Mouse (Mus musculus) frontal cortex, adult (tissue): Measurements from ENCODE around the gene Map3k11.
"Not testable (repeated sequence)": the region's sequence is repeated elsewhere in the genome, so short reads cannot be mapped to it uniquely, and the experiment has no call there.

Source experiments
- ATAC-seq: cut with Nextera tagmentation; 2 replicates; pipeline ENCODE4 v1.9.2; 2017; ENCODE audit warnings: mild to moderate bottlenecking, moderate library complexity, mixed read lengths; ENCODE audit not compliant: low TSS enrichment

Gene Map3k11

DNA sequence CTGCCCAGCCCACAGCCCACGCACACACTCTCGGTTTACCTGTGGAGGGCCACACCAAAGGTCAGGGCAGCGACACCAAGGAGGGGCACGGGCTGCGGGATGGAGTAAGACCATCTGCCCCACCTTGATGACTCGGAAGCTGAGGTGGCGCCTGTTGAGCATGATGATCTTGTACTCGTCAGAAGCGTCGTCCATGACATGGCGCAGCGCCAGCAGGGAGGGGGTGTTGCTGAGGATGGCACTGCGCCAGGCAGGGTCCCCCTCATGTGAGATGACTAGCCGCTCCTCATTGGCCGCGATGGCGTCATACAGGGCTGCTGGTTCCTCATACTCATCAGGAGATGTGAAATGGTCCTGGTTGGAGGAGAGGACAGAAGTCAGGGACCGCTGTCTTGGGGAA lies 22.2 kb upstream of the Map3k11 start:
- no peak for ATAC-seq

DNA sequence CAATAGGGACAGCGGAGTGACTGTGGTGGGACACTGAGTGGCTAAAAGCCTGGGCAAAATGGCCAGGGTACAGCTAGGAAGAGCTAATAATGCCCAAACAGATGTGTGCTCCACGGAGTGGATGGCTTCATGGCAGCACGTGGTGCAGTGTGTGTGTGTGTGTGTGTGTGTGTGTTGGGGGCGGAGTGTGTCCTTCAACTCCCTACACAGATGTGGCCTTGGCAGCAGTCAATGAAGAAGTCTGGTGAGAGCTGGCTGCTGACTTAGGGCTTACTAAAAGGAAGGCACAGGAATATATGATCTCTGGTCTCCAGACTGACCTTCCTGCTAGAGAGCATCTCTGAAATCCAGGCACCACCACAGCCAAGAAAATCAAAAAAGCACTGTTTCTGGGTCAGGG lies 20.2 kb upstream of the Map3k11 start:
- no peak for ATAC-seq

DNA sequence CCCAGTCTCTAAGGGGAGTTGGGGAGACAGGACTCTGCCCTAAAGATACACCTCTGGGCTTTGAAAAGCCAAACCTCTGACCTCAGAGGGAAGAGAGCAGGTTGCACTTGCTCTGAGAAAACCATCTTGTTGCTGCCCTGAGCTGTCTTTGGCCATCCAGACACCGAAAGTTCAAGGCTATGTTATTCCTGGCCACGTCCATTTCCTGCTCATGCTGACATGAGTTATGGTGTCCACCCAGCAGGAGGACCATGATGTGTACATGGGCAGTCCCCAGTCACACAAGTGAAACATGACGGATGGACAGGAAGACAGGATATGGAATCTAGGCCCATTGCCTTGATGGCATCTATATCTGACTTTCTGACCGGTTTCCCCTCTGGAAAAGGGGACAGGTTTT lies 8.1 kb upstream of the Map3k11 start:
- ATAC-seq, result no peak

DNA sequence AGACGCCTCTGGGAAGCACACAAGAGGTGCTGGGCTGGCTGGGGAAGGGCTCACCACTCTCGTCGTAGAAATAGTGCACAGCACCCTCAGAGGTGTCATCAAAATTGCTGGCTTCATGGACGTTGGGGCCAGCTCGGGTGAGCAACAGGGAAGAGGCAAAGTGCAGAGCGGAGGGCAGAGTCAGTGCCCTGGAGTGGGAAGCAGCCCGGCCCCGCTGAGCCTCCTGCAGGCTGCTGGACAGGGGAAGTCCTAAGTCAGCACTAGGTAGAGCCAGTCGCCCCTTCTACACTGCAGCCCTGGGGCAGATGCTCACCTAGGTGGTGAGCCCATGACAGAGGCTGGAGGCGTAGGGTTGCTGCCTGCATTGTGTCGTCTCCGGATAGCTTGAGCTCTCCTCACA lies 4.3 kb upstream of the Map3k11 start:
- ATAC-seq, result no peak

DNA sequence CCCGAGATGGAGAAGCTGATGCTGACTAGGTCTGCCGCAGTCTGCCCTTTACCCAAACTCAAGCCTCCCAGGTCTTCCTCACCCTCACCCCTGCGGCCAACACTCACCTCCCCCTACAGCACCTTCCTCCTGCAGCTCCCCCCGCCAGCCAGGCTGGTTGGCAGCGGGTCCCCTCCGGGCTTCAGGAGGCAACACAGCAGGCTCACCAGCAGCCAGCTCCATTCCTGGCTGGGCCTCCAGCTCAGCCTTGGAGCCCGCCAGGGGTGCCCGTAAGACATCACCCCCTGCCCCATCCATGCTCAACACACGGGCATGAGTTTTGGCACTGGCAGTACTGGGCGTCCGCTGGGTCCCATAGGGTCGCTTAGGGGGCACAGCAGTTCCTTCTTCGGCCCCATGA lies 3.6 kb upstream of the Map3k11 start:
- no peak for ATAC-seq

DNA sequence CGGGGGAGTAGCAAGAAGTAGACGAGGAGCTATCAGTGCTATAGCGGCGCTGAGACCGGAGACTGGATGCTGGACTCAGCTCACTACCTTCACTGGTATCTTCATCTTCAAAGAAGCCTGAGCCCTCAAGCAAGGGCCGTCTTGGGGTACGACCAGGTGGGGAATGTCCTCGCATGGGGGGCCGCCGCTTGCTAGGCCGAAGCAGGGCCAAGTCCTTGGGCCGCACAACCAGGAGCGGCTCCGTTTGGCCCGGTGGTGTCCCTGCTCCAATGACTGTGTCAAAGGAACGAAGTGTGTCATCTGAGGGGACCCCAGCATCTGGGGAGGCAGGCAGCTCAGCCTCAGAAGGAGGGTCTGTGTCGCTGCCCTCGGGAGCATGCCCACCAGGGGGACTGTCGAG lies 3.1 kb upstream of the Map3k11 start:
- no peak for ATAC-seq

DNA sequence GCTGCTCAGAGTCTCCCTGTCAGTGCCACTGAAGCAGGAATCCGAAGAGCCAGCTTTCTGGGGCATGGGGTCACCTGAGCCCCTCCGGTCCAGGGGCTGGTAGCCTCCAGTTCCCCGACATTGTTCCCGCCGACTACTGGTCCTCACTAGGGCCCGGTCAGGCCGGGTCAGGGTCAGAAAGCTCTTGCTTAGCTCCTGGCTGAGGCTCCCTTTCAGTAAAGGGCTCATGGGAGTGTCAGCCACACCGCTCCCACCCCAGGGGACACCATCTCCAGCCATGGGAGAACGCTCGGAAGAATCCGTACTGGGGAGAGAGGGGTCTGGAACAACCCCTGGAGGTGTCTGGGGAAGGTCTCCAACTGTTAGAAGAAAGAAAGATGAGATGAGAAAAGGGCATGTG lies 2.7 kb upstream of the Map3k11 start:
- ATAC-seq, result no peak

DNA sequence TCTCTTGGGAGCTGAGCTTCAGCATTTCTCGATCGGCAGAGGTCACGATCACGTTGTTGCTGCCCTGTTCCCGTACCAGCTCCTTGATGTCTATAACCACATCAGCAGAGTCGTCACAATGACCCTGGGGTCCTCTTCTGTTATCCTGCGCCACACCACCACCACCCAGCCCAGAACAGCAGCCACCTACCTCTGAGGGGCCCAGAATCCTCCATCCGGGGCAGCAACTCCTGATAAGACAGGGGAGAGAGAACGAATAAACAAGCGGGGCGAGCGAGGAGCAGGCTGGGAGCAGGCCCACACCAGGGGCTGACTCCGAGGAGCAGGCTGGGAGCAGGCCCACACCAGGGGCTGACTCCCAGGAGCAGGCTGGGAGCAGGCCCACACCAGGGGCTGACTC lies 2.1 kb upstream of the Map3k11 start:
- no peak for ATAC-seq

DNA sequence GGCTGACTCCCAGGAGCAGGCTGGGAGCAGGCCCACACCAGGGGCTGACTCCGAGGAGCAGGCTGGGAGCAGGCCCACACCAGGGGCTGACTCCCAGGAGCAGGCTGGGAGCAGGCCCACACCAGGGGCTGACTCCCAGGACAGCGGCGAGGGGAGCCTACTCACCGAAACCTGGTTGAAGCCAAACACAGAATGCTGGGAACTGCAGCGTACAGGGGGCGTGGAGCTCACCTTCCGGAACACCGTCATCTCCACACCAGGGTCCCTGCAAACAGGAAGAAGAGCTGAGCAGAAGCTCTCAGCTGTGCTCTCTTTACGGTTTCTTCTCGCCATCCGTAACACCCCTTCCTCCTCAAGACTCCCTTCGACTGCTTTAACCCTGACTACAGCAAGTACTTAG lies 1.6 kb upstream of the Map3k11 start:
- not testable (repeated sequence) for ATAC-seq

DNA sequence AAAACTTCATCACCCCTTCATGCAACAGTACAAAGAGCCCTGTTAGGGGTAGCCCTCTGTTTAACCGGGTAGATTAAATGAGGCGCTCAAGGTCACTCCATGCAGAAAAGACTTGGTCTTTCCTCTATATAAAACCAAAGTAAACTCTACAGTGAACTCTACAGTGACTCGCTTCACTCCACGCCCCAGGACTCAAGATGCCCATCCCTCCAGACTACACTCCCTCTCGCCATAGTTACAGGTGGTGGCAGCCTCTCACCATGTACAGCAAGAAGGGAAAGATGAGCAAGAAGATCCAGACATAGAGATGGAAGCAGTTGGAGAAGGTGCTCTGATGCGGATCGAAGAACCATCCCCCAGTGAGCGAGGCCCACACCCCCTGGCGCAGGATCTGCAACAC lies 804 bp upstream of the Map3k11 start:
- ATAC-seq, result no peak

DNA sequence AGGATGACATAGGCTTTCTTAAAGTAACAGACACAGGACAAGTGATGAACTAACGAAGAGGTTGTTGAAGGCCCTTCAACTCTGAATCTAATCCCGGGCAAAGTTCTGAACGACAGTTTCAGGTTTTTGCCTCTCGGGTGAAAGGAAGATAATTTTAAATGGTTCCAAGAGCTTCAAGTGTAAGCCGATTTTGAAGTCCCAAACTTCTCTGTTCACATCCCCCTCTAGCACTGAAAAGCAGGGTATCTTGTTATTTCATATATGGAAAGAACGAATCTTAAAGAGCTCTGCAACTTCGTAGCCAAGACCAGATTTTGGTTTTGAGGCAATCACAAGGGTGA lies 516 bp downstream of the Map3k11 start:
- no peak for ATAC-seq

DNA sequence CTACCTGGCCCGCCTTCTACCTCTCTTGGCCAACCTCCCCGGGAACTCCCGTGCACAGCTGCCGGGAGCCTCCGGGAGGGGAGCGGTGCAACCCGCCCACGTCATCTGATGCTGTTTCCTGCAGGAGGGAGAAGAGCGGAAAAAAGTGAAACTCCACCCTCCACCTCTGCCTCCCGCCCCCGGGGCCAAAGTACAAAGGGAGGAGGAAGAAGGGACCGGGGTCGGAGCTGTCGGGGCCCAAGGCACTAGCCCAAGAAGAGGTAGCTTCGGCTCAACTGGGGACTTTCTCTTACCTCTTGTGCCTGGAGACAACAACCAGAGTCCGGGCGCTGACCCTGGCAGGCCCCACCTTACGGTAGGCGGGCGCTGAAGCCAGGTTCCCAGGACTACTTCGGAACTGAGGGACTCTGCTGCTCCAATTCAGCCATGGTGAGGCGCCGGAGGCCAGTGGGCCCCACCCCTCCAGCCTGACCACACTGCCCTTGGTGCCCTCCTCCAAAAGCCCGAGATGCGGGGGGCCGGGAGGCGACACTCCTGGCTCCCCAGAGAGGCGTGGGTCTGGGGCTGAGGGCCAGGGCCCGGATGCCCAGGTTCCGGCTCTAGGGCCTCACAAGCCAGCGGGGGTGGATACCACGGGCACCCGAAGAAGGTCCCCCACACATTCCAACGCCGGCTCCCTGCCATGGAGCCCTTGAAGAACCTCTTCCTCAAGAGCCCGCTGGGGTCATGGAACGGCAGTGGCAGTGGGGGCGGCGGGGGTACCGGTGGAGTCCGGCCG lies 1.2 kb downstream of the Map3k11 start:
- peak; percentile 23; the same call in 1 of the 2 replicates for ATAC-seq

DNA sequence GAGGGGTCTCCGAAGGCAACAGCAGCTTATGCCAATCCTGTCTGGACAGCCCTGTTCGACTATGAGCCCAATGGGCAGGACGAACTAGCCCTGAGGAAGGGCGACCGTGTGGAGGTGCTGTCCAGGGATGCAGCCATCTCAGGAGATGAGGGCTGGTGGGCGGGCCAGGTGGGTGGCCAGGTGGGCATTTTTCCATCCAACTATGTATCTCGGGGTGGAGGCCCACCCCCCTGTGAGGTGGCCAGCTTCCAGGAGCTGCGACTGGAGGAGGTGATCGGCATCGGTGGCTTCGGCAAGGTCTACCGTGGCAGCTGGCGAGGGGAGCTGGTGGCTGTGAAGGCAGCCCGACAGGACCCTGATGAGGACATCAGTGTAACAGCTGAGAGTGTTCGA lies 1.8 kb downstream of the Map3k11 start:
- no peak for ATAC-seq

DNA sequence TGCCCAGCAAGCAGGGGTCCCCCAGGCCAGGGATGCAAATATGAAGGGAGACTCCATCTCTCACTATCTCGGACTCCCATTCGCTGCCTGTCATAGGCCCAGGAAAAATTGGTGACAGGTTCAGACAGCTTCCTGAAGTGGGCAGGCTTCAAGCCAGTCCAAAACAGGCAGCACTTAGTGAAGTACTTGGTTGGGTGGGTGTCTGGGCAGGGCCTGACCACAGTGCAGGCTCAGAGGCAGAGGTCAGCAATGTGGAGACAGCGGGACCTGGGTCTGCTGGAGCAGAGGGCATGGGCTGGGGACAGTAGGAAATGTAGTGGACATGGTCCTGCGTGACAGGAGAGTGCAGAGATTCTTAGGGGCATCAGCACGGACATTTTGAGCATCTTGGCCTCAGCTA lies 3.1 kb downstream of the Map3k11 start:
- no peak for ATAC-seq

DNA sequence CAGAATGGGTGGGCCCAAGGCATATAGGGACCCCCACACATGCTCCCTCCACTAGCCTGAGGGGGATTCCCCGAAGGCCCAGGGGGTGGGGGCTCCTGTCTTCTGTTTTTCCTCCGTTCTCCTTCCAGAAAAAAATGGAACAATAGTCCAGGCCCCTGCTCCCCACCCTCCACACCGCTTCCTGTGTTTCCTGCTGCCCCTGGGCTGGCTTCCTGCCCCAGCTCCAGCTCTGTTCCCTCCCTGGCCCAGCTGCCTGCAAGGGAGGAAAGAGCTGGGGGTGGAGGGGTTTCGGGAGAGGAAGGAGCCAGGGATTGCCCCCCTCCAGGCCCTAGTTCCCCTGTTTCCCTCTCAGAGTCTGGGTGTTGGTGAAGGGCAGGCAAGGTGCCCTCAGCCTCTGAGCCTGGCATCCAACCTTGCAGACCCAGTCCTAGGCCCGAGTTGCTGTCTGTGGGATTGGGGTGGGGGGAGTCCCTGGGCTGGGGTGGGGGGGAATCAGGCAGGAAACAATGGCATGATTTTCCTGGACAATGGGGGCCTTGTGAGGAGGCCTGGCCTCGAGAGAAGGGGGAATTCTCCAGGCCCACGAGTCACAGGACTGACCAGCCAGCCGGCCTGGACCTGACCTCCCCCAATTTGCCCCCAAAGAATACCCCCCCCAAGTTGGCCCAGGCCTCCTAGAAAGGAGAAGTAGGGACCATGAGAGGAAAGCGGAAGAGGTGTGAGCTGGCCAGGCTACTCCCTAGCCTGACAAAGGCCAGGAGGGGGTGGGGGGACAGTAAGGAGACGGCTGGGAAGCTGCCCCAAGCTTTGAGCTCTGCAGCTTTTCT lies 3.8 kb downstream of the Map3k11 start:
- no peak for ATAC-seq

DNA sequence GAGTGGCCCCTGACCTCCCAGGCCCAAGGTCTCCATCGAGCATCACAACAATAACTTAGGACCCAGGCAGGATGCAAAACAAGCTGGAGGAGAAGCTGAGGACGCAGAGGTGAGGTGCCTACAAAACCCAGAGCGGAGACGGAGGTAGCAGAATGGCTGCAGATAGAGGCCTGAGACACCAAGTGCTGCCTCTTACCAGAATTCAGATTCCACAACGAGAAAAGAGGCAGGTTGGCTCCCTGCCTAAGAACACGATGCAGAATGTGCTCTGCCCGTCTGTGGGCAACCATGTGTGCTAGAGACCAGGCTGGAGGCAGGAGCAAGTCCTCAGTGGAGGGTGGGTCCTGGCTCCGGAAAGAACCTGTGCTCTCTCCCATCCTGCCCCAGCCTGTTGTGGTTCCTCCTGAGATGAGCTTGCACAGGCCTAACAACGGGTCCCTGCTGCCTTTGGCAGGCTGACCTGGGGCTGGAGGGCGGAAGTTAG lies 4.4 kb downstream of the Map3k11 start:
- ATAC-seq, result no peak

DNA sequence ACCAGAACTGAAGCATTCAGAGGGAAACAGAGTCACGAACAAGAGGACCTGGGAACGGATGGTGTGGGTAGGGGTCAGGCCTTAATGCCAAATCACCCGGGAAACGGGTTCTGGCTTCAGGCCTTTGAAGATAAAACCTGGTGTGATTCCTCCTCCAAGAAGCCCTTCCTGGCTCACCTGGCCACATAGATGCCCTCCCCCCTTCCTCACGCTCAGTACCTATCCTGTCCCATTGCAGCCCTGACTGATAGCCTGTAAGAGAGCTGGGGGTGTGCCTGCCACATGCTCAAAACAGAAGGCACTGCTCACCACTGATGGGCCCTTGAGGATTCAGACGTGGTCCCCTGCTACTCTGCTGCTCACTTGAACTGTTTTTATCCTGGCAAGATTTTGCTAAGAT lies 5.3 kb downstream of the Map3k11 start:
- no peak for ATAC-seq

DNA sequence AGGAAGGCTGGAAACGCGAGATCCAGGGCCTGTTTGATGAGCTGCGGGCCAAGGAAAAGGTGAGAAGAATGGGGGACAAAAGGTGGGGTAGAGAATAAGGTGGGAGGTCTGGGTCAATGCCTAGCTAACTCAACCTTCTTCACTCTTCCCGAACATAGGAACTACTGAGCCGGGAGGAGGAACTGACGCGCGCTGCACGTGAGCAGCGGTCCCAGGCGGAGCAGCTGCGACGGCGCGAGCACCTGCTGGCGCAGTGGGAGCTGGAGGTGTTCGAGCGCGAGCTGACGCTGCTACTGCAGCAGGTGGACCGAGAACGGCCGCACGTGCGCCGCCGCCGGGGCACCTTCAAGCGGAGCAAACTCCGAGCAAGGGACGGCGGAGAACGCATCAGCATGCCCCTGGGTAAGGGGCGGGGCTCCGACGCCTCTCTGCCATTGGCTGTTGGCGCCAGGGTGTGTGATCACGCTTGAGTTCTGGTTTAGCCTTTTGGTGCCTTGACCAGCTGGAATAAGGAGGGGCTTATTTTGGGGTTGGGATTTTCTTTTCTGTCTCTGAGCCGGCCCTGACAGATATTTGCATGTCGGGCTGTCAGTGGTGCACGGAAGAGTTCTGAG lies 7.4 kb downstream of the Map3k11 start:
- ATAC-seq, result no peak

DNA sequence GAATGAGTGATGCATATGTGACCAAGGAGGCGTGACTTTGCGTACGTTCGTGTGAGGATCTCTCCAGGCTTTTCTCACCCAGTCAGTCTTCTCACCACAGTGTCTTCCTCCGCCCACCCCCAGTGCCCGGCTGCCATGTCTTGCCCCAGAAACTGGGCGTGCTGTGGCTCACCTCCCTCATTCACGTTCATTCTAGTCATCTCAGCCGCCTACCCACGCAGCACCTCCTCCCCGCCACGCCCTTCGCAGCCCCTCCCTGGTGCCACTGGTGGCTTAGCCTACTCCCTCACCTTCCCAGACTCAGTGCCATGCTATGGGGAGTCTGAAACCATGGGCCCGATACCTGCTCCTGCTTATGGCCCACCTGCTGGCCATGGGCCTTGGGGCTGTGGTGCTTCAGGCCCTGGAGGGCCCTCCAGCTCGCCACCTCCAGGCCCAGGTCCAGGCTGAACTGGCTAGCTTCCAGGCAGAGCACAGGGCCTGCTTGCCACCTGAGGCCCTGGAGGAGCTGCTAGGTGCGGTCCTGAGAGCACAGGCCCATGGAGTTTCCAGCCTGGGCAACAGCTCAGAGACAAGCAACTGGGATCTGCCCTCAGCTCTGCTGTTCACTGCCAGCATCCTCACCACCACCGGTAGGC lies 15.7 kb downstream of the Map3k11 start, which contains the start of gene Kcnk7:
Gene Kcnk7 (plus strand): TSS at position 205 of the 638 bp plus-strand sequence.
- ATAC-seq, result peak; percentile 47; the same call in 1 of the 2 replicates

DNA sequence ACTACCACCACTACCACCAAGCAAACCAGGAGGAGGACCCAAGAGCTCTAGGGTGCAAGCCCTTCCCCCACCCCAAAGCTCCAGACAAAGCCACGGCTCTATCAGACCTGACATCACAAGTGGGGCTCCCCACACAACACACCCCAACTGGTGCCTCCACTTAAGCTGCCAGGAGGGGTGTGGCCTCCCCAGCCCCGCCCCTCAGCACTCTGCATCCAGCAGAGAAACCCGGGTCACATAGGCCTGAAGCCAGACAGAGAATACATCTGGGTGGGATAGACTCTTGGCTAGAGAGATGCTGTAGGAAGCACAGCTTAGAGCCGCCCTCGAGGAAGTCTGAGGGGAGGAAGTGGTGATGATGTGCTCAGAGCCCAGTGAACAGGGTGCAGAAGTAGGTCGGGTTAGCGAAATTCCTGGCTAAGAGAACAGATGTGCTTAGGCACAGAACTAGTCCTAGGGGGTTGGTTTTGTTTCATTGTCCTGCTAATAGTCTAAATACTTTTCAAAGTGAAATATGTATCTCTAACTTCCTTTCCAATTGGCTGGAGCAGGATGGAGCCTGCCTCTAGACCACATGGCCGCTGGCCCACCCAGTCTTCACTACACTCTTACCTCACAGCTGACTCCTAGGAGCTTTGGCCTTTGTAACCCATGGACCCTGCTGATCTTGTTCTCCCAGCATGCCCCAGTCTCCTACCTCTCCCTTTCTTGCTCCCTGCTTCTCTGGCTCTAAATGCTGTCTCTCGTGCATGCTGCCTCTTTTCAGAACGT lies 16.4 kb downstream of the Map3k11 start:
- no peak; the same call in 1 of the 2 replicates for ATAC-seq

DNA sequence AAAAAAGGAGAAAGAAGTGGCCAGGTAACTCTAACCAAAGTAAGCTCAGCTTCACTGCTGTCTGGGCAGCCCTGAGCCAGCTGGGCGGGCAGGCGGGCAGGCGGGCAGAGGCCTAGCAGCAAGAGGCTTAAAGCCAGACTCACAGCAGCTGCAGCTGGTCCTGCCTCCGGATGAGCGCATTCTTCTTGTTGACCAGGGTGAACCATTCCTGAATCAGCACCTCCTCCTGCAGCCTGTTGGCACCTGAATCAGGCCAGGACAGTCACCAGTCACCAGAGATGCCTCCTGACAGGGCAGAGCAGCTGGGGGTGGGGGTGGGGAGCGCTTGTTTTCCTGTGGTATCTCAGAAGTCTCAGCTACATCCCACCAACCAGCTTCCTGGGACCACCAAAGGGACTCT lies 21.5 kb downstream of the Map3k11 start:
- no peak for ATAC-seq
